Mouse (Mus musculus): ENCODE results near the gene Mt1.

- no peak for TF ChIP-seq CTCF (IDR thresholded peaks at IDR 0.05; ENCODE audit: low read depth, low read length)
- TF ChIP-seq TAL1 (conservative IDR thresholded peaks at IDR 0.05; ENCODE audit: low read depth, low read length): no peak
- TF ChIP-seq GATA1 (IDR thresholded peaks at IDR 0.05; ENCODE audit: borderline replicate concordance, low read length): no peak
Observed at GRCm38 (mm10) chr8:94210225-94210624, 31.3 kb downstream of the Mt1 start.

Data from G1E (cell line).